Mouse (Mus musculus) kidney, postnatal 0 days (tissue): ENCODE measurements around the gene Hspa14. TPM values are rescaled to one million over a fixed set of nuclear protein-coding genes. Genes with fewer than 3 reads are reported as not detected.

Experiments used
- ATAC-seq: fragments of 200-750 bp; cut with Nextera tagmentation; replicated peaks from 2 replicates; pipeline ENCODE4 v1.8.0; 2017; ENCODE audit warnings: low read depth, moderate number of reproducible peaks, moderate TSS enrichment, moderate library complexity; ENCODE audit not compliant: low FRiP score
- DNase-seq: peaks from one replicate; pipeline ENCODE4 v3.0.0-alpha.2; 2016; ENCODE audit warnings: low spot score
- H3K27ac ChIP-seq: fragments of 300-500 bp; sonication (generic); 2 replicates; pipeline ENCODE4 v1.5.1; 2014; ENCODE audit warnings: mild to moderate bottlenecking
- H3K27me3 ChIP-seq: fragments of 300-500 bp; sonication (generic); 2 replicates; pipeline ENCODE4 v1.6.1; 2014; ENCODE audit warnings: low read length, mixed read lengths; ENCODE audit not compliant: insufficient read depth
- H3K36me3 ChIP-seq: fragments of 300-500 bp; sonication (generic); 2 replicates; pipeline ENCODE4 v1.6.1; 2014; ENCODE audit warnings: low read length, mixed read lengths; ENCODE audit not compliant: insufficient read depth
- H3K4me1 ChIP-seq: fragments of 300-500 bp; sonication (generic); replicated peaks from 2 replicates; pipeline ENCODE4 v1.6.1; 2014; ENCODE audit warnings: antibody characterized with exemption, low read length, mixed read lengths; ENCODE audit not compliant: insufficient read depth
- H3K4me2 ChIP-seq: fragments of 300-500 bp; sonication (generic); 2 replicates; pipeline ENCODE4 v1.6.1; 2014; ENCODE audit warnings: mild to moderate bottlenecking, low read length, moderate library complexity, mixed read lengths
- H3K4me3 ChIP-seq: fragments of 300-500 bp; sonication (generic); replicated peaks from 2 replicates; pipeline ENCODE4 v1.5.1; 2014; ENCODE audit warnings: low read depth, low read length
- H3K9ac ChIP-seq: fragments of 300-500 bp; sonication (generic); 2 replicates; pipeline ENCODE4 v1.6.1; 2014; ENCODE audit warnings: low read depth, low read length
- H3K9me3 ChIP-seq: fragments of 300-500 bp; sonication (generic); replicated peaks from 2 replicates; pipeline ENCODE4 v1.6.1; 2016; ENCODE audit warnings: low read length, inconsistent platforms, mixed read lengths
- CTCF ChIP-seq: IDR thresholded peaks from 2 replicates; pipeline ENCODE4 v1.5.1; 2016; ENCODE audit warnings: antibody characterized with exemption, low read depth, mild to moderate bottlenecking, moderate library complexity
- WGBS: fragments of 180-500 bp; shearing (Covaris S2); extraction: QIAGEN DNeasy Blood & Tissue Kit; methylation state at CpG from one replicate; pipeline ENCODE4 v1.1.7; 2014; 5-methylcytosine and 5-hydroxymethylcytosine counted together
- polyA plus RNA-seq: library from polyadenylated mRNA; unstranded; fragments of >200 nt; fragmentation: Nextera tagmentation; extraction: Ambion mirVana; gene quantifications from 2 replicates; pipeline ENCODE4 v1.2.1, GENCODE M21; 2015

The Hspa14 gene
- polyA plus RNA-seq, 1 experiment from 2014 or later: 73.4 TPM

GRCm38 (mm10) chr2:3512076-3512475, 538 bp downstream of the Hspa14 start:
- no peak for TF ChIP-seq CTCF
- Histone ChIP-seq H3K9me3 (no peaks in the 10 kb centered on the region), H3K36me3 (peaks cover 27% of the 10 kb centered on the region), H3K4me1 (peaks cover 8% of the 10 kb centered on the region), H3K4me2 (peak overlapping the region; percentile 78), H3K27me3 (no peaks in the 10 kb centered on the region), H3K9ac (peak overlapping the region; percentile 74), H3K27ac (peak overlapping the region; percentile 64), H3K4me3 (peak overlapping the region; percentile 64)
- WGBS: 0% methylated on average over 15 of the region's 15 CpGs
- ATAC-seq (no peak), DNase-seq (peak; percentile 54)

DNA sequence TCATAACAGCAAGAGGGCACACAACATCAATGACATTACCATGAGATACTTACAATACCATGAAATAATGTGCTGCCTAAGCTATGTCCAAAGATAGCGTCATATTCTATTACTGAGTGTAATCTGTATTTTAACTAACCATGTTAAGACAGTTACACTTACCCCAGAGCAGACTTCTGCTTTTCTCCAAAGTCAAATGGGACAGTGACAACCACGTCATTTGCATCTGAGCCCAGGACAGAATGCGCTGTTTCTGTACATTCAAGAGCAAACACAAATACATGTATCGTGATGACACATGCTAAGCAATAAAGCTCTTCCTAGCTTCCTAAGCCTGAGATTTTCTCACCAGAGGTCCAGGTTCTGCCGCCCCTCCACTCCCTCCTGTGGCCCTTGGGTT, 11.7 kb downstream of the Hspa14 start:
- Histone ChIP-seq H3K36me3 (peaks cover 43% of the 10 kb centered on the region), H3K27me3 (no peaks in the 10 kb centered on the region), H3K4me1 (no peaks in the 10 kb centered on the region), H3K9ac (no peak overlapping the region), H3K4me2 (no peak overlapping the region), H3K9me3 (no peaks in the 10 kb centered on the region), H3K27ac (no peak overlapping the region), H3K4me3 (no peak overlapping the region)
- 94% methylated on average over 5 of the region's 5 CpGs for WGBS
- no peak for TF ChIP-seq CTCF
- DNase-seq: no peak
- no peak for ATAC-seq

DNA sequence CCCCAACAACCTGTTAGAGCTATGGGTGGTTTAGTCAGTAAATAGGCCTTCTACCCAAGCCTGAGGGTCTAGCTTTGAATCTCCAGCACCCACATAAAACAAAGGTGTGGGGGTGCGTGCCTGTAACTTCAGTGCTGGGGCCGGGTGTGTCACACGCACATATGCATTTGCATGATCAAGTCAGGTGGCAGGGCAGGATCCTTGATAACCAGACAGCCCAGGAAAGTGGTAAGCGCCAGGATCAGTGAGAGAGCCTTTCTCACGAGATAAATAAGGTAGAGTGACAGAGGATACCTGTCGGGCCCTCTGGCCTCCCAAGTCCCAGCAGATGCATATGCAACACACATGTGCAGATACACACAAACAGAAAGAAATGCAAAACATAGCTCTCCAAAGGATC, 13.1 kb downstream of the Hspa14 start:
- no peaks in the 10 kb centered on the region for H3K9me3 ChIP-seq
- H3K27me3 ChIP-seq: no peaks in the 10 kb centered on the region
- WGBS: 93% methylated on average over 6 of the region's 6 CpGs
- no peak overlapping the region for H3K27ac ChIP-seq
- no peak overlapping the region for H3K4me3 ChIP-seq
- H3K4me2 ChIP-seq: no peak overlapping the region
- peaks cover 51% of the 10 kb centered on the region for H3K36me3 ChIP-seq
- DNase-seq: no peak
- ATAC-seq: no peak
- no peak overlapping the region for H3K9ac ChIP-seq
- H3K4me1 ChIP-seq: no peaks in the 10 kb centered on the region
- no peak for TF ChIP-seq CTCF

DNA sequence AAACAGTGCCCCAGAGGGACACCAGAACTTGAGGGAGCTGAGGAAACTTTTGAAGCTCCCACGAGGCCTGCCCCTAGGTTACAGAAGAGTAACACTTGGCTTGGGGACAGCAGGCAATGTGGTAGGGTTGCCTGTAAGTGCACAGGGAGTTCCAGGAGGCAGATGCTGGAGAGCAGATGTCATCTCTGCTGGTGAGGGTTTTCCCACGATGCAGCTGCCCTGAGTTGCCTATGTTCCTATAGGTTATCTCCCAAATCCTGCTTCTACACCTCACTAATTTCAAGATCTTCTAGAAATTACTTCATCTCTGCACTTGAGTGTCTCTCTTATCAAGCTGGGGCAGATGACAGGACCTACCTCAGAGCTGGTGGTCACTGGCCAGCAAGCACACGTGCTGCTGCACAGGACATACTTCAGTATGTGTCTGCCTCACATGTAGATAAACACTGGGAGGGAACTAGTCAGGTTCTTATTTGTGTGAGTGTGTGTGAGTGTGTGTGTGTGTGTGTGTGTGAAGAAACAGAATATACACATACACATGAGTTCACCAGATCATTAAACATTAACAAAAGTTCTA, 18.7 kb downstream of the Hspa14 start:
- DNase-seq (no peak), ATAC-seq (no peak)
- peaks cover 65% of the 10 kb centered on the region for H3K36me3 ChIP-seq
- no peaks in the 10 kb centered on the region for H3K9me3 ChIP-seq
- no peak overlapping the region for H3K27ac ChIP-seq
- H3K4me2 ChIP-seq: no peak overlapping the region
- H3K4me1 ChIP-seq: no peaks in the 10 kb centered on the region
- no peak for TF ChIP-seq CTCF
- H3K9ac ChIP-seq: no peak overlapping the region
- no peak overlapping the region for H3K4me3 ChIP-seq
- H3K27me3 ChIP-seq: no peaks in the 10 kb centered on the region
- WGBS: 86% methylated on average over 3 of the region's 3 CpGs

DNA sequence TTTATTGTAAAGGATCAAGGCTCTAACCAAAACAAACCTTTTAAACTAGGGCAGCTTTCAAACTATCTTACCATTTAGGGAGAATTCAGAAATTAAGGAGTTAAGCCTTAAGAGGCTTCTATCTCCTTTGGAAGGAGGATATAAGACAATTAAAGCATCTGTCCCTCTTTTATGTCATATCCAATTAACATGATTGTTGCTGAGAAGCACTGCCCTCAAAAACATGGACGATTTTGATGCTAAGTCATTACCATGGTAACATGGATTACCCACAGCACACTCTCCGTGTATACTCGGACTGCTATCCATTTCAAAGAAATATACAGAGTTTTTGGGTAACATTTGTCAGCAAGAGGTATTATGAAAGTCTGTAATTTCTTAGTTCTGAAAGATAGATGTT, 22.8 kb downstream of the Hspa14 start:
- no peak overlapping the region for H3K4me2 ChIP-seq
- H3K9ac ChIP-seq: no peak overlapping the region
- DNase-seq (no peak), ATAC-seq (no peak)
- no peaks in the 10 kb centered on the region for H3K9me3 ChIP-seq
- WGBS: 89% methylated on average over 3 of the region's 3 CpGs
- H3K27me3 ChIP-seq: no peaks in the 10 kb centered on the region
- H3K27ac ChIP-seq: no peak overlapping the region
- no peak overlapping the region for H3K4me3 ChIP-seq
- H3K4me1 ChIP-seq: no peaks in the 10 kb centered on the region
- peaks cover 40% of the 10 kb centered on the region for H3K36me3 ChIP-seq
- TF ChIP-seq CTCF: no peak

DNA sequence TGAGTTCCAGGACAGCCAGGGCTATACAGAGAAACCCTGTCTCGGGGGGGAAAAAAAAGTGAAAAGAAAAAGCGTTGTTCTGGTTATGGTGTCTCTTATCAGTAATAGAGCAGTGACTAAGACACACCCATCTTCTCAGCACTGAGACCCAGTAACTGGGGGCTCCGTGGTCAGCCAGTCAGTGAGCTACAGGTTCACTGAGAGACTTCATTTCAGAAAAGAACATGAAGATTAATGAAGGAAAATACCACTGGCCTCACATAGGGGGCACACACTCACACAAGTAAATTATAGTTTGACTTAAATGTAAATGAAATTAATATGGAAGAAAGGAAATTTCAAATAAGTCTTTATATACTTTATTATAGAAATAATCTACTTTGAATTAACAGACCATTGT, 32.4 kb downstream of the Hspa14 start:
- 84% methylated on average over 3 of the region's 3 CpGs for WGBS
- ATAC-seq: no peak
- no peak for TF ChIP-seq CTCF

GRCm38 (mm10) chr2:3475746-3476251, 36.8 kb downstream of the Hspa14 start:
- H3K27ac ChIP-seq: peak overlapping the region; percentile 78; the same call in 1 of the 2 replicates
- H3K4me3 ChIP-seq: no peak overlapping the region; the same call in 1 of the 2 replicates
- no peaks in the 10 kb centered on the region for H3K4me1 ChIP-seq
- no peaks in the 10 kb centered on the region for H3K36me3 ChIP-seq
- DNase-seq: no peak
- H3K9me3 ChIP-seq: no peaks in the 10 kb centered on the region
- no peak overlapping the region for H3K9ac ChIP-seq
- no peak for TF ChIP-seq CTCF
- no peaks in the 10 kb centered on the region for H3K27me3 ChIP-seq
- H3K4me2 ChIP-seq: peak overlapping the region; percentile 87; the same call in 1 of the 2 replicates
- WGBS: 45% methylated on average over 3 of the region's 3 CpGs
- ATAC-seq: no peak

More for the DNA sequence above, 32.4 kb downstream of the Hspa14 start:
- no peaks in the 10 kb centered on the region for H3K9me3 ChIP-seq
- H3K4me3 ChIP-seq: no peak overlapping the region
- no peak overlapping the region for H3K27ac ChIP-seq
- H3K4me2 ChIP-seq: no peak overlapping the region
- DNase-seq: no peak
- no peaks in the 10 kb centered on the region for H3K27me3 ChIP-seq
- no peaks in the 10 kb centered on the region for H3K36me3 ChIP-seq
- H3K4me1 ChIP-seq: no peaks in the 10 kb centered on the region
- H3K9ac ChIP-seq: no peak overlapping the region
